Mouse (Mus musculus): ENCODE measurements around the gene Isy1. TPM values are rescaled to one million over a fixed set of nuclear protein-coding genes. Genes with fewer than 3 reads are reported as not detected.
A peak's percentile ranks its signal among the peaks of the same experiment; 100 is the strongest.

The Isy1 gene
- polyA plus RNA-seq, 1 experiment: 36.4 TPM

GRCm38 (mm10) chr6:87779174-87780165 lies 59.1 kb downstream of the Isy1 start:
- TF ChIP-seq POLR2A (IDR thresholded peaks at IDR 0.05; ENCODE audit: borderline replicate concordance, insufficient read depth, low read length): no peak
- peak; percentile 55; the same call in 1 of the 2 replicates for TF ChIP-seq CTCF (IDR thresholded peaks at IDR 0.05; ENCODE audit: borderline replicate concordance, insufficient read depth, low read depth, low read length)
- Histone ChIP-seq H3K27me3 (ENCODE audit: control insufficient read depth, insufficient read depth, low read length) (no peaks in the 10 kb centered on the region), H3K4me1 (ENCODE audit: control insufficient read depth, insufficient read depth, low read length) (no peaks in the 10 kb centered on the region), H3K4me3 (replicated peaks; ENCODE audit: insufficient read depth, low read depth, low read length) (no peak overlapping the region), H3K27ac (ENCODE audit: insufficient read depth, low read length) (no peak overlapping the region)
- WGBS: 77% methylated on average over 11 of the region's 11 CpGs
- peak; percentile 23 to 27 for DNase-seq

GRCm38 (mm10) chr6:87778294-87779173 lies 60.1 kb downstream of the Isy1 start:
- DNase-seq: no peak
- WGBS: 62% methylated on average over 11 of the region's 11 CpGs
- Histone ChIP-seq H3K27me3 (ENCODE audit: control insufficient read depth, insufficient read depth, low read length) (no peaks in the 10 kb centered on the region), H3K27ac (ENCODE audit: insufficient read depth, low read length) (no peak overlapping the region), H3K4me3 (replicated peaks; ENCODE audit: insufficient read depth, low read depth, low read length) (no peak overlapping the region), H3K4me1 (ENCODE audit: control insufficient read depth, insufficient read depth, low read length) (no peaks in the 10 kb centered on the region)
- TF ChIP-seq CTCF (IDR thresholded peaks at IDR 0.05; ENCODE audit: borderline replicate concordance, insufficient read depth, low read depth, low read length) (no peak), POLR2A (IDR thresholded peaks at IDR 0.05; ENCODE audit: borderline replicate concordance, insufficient read depth, low read length) (no peak)

GRCm38 (mm10) chr6:87777842-87778241 lies 60.8 kb downstream of the Isy1 start, which contains the start of gene Gp9:
Gene Gp9 (plus strand): TSS chr6:87778072.
- DNase-seq: no peak
- 80% methylated on average over 2 of the region's 2 CpGs for WGBS
- Histone ChIP-seq H3K4me1 (ENCODE audit: control insufficient read depth, insufficient read depth, low read length) (no peaks in the 10 kb centered on the region), H3K27me3 (ENCODE audit: control insufficient read depth, insufficient read depth, low read length) (no peaks in the 10 kb centered on the region), H3K4me3 (replicated peaks; ENCODE audit: insufficient read depth, low read depth, low read length) (no peak within 1 kb of the TSS), H3K27ac (ENCODE audit: insufficient read depth, low read length) (no peak within 1 kb of the TSS)
- no peak for TF ChIP-seq POLR2A (IDR thresholded peaks at IDR 0.05; ENCODE audit: borderline replicate concordance, insufficient read depth, low read length)
- TF ChIP-seq CTCF (IDR thresholded peaks at IDR 0.05; ENCODE audit: borderline replicate concordance, insufficient read depth, low read depth, low read length): no peak

- Histone ChIP-seq H3K27ac (ENCODE audit: insufficient read depth, low read length) (no peak overlapping the region), H3K4me3 (replicated peaks; ENCODE audit: insufficient read depth, low read depth, low read length) (no peak overlapping the region), H3K27me3 (ENCODE audit: control insufficient read depth, insufficient read depth, low read length) (no peaks in the 10 kb centered on the region), H3K4me1 (ENCODE audit: control insufficient read depth, insufficient read depth, low read length) (no peaks in the 10 kb centered on the region)
- 88% methylated on average over 1 of the region's 1 CpGs for WGBS
- TF ChIP-seq CTCF (IDR thresholded peaks at IDR 0.05; ENCODE audit: borderline replicate concordance, insufficient read depth, low read depth, low read length) (no peak), POLR2A (IDR thresholded peaks at IDR 0.05; ENCODE audit: borderline replicate concordance, insufficient read depth, low read length) (no peak)
- DNase-seq: no peak
These were observed 61.9 kb downstream of the Isy1 start for GRCm38 (mm10) chr6:87776663-87777062.

- DNase-seq: no peak
- Histone ChIP-seq H3K27me3 (ENCODE audit: control insufficient read depth, insufficient read depth, low read length) (no peaks in the 10 kb centered on the region), H3K27ac (ENCODE audit: insufficient read depth, low read length) (no peak overlapping the region), H3K4me3 (replicated peaks; ENCODE audit: insufficient read depth, low read depth, low read length) (no peak overlapping the region), H3K4me1 (ENCODE audit: control insufficient read depth, insufficient read depth, low read length) (no peaks in the 10 kb centered on the region)
- WGBS: 74% methylated on average over 3 of the region's 3 CpGs
- TF ChIP-seq POLR2A (IDR thresholded peaks at IDR 0.05; ENCODE audit: borderline replicate concordance, insufficient read depth, low read length): no peak
- TF ChIP-seq CTCF (IDR thresholded peaks at IDR 0.05; ENCODE audit: borderline replicate concordance, insufficient read depth, low read depth, low read length): no peak
These were observed 62.9 kb downstream of the Isy1 start for GRCm38 (mm10) chr6:87775588-87776245.

- Histone ChIP-seq H3K27me3 (ENCODE audit: control insufficient read depth, insufficient read depth, low read length) (no peaks in the 10 kb centered on the region), H3K4me1 (ENCODE audit: control insufficient read depth, insufficient read depth, low read length) (no peaks in the 10 kb centered on the region), H3K27ac (ENCODE audit: insufficient read depth, low read length) (no peak overlapping the region), H3K4me3 (replicated peaks; ENCODE audit: insufficient read depth, low read depth, low read length) (no peak overlapping the region)
- DNase-seq: no peak
- TF ChIP-seq POLR2A (IDR thresholded peaks at IDR 0.05; ENCODE audit: borderline replicate concordance, insufficient read depth, low read length): no peak
- TF ChIP-seq CTCF (IDR thresholded peaks at IDR 0.05; ENCODE audit: borderline replicate concordance, insufficient read depth, low read depth, low read length): no peak
- WGBS: 77% methylated on average over 9 of the region's 9 CpGs
These were observed 63.7 kb downstream of the Isy1 start for GRCm38 (mm10) chr6:87774909-87775308.

GRCm38 (mm10) chr6:87774466-87774865 lies 64.1 kb downstream of the Isy1 start:
- DNase-seq: no peak
- 9% methylated on average over 1 of the region's 1 CpGs for WGBS
- Histone ChIP-seq H3K4me1 (ENCODE audit: control insufficient read depth, insufficient read depth, low read length) (no peaks in the 10 kb centered on the region), H3K4me3 (replicated peaks; ENCODE audit: insufficient read depth, low read depth, low read length) (no peak overlapping the region), H3K27ac (ENCODE audit: insufficient read depth, low read length) (no peak overlapping the region), H3K27me3 (ENCODE audit: control insufficient read depth, insufficient read depth, low read length) (no peaks in the 10 kb centered on the region)
- TF ChIP-seq CTCF (IDR thresholded peaks at IDR 0.05; ENCODE audit: borderline replicate concordance, insufficient read depth, low read depth, low read length): no peak
- no peak for TF ChIP-seq POLR2A (IDR thresholded peaks at IDR 0.05; ENCODE audit: borderline replicate concordance, insufficient read depth, low read length)
